Mouse (Mus musculus): ENCODE measurements around the gene Arpc2. TPM values are rescaled to one million over a fixed set of nuclear protein-coding genes. Genes with fewer than 3 reads are reported as not detected.

Arpc2 gene
- total and polyA plus RNA-seq, 3 experiments = 108 to 423 (median 141) TPM

- TF ChIP-seq BHLHE40 (IDR thresholded peaks at IDR 0.05; ENCODE audit: borderline replicate concordance, low read depth, low read length) (no peak), SMC3 (IDR thresholded peaks at IDR 0.05; ENCODE audit: low read depth, low read length) (peak; percentile 24)
These were observed 32.4 kb upstream of the Arpc2 start (continued) for GRCm38 (mm10) chr1:74203457-74203856.

DNA sequence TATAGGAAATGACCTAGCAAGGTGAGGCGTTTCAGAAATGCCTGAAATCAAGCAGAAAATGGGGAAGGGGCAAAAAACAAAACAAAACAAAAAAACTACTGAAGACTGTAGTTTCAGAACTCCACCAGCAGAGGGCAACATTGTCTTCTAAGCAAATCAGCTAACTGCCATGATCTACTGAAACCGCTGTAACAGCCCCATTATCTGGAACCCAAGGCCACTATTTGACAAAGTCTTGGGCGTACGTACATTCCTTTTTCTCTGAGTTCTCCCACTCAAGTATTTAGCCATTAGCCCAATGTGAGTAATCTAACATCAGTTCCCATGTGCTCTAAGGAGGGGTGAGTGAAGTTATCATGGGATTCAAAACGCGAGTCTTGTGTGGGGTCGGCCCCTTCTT lies 30.0 kb upstream of the Arpc2 start:
- Histone ChIP-seq H3K27me3 (ENCODE audit: control insufficient read depth in 1 of 2, insufficient read depth in 2 of 2, low read length in 2 of 2) (no peaks in the 10 kb centered on the region), H3K4me1 (ENCODE audit: control insufficient read depth in 1 of 2, insufficient read depth in 2 of 2, low read length in 2 of 2) (no peaks in the 10 kb centered on the region; a peak in 1 of 4 replicates), H3K9me3 (replicated peaks; ENCODE audit: insufficient read depth, low read length) (no peaks in the 10 kb centered on the region), H3K27ac (ENCODE audit: control insufficient read depth, low read depth, low read length) (no peak overlapping the region), H3K9ac (ENCODE audit: control insufficient read depth, low read depth, low read length, poor library complexity, severe bottlenecking) (peak overlapping the region; percentile 24; the same call in 1 of the 2 replicates), H3K79me2 (ENCODE audit: control insufficient read depth, insufficient read depth, low read length, poor library complexity) (no peaks in the 10 kb centered on the region), H3K36me3 (ENCODE audit: control insufficient read depth in 1 of 2, insufficient read depth in 2 of 2, low read length in 2 of 2) (no peaks in the 10 kb centered on the region), H3K4me3 (ENCODE audit: control insufficient read depth in 1 of 2, insufficient read depth in 1 of 2, low read depth in 2 of 2, low read length in 2 of 2) (peak overlapping the region; percentile 12 to 37)
- TF ChIP-seq RAD21 (IDR thresholded peaks at IDR 0.05; ENCODE audit: low read depth, low read length) (peak; percentile 94), SIN3A (IDR thresholded peaks at IDR 0.05; ENCODE audit: low read length) (peak; percentile 43; the same call in 1 of the 2 replicates), USF2 (IDR thresholded peaks at IDR 0.05; ENCODE audit: borderline replicate concordance in 1 of 2, insufficient read depth in 1 of 2, low read depth in 1 of 2, low read length in 2 of 2) (no peak), ZKSCAN1 (IDR thresholded peaks at IDR 0.05; ENCODE audit: low read depth, low read length) (no peak), POLR2AphosphoS5 (IDR thresholded peaks at IDR 0.05; ENCODE audit: borderline replicate concordance, low read depth, low read length) (no peak), MAX (IDR thresholded peaks at IDR 0.05; ENCODE audit: low read length) (no peak), MYC (IDR thresholded peaks at IDR 0.05; ENCODE audit: low read depth, low read length) (0 out of 2 replicates have a peak, but pooled peaks have one; percentile 43), CTCF (IDR thresholded peaks at IDR 0.05 in 2 of 3, conservative IDR thresholded peaks at IDR 0.05 in 1 of 3; ENCODE audit: control insufficient read depth in 1 of 3, insufficient read depth in 1 of 3, low read depth in 2 of 3, low read length in 3 of 3, poor library complexity in 1 of 3, severe bottlenecking in 1 of 3) (peak; percentile 52 to 88 (median 84)), SMC3 (IDR thresholded peaks at IDR 0.05; ENCODE audit: low read depth, low read length) (peak; percentile 94), MAFK (IDR thresholded peaks at IDR 0.05; ENCODE audit: borderline replicate concordance, low read depth, low read length) (no peak), TCF12 (IDR thresholded peaks at IDR 0.05; ENCODE audit: low read depth, low read length) (no peak), TBP (IDR thresholded peaks at IDR 0.05; ENCODE audit: low read depth, low read length) (no peak), ZNF384 (IDR thresholded peaks at IDR 0.05; ENCODE audit: low read depth, low read length) (peak; percentile 35; the same call in 1 of the 2 replicates), MYB (IDR thresholded peaks at IDR 0.05; ENCODE audit: low read depth, low read length) (0 out of 2 replicates have a peak, but pooled peaks have one; percentile 10), JUND (IDR thresholded peaks at IDR 0.05; ENCODE audit: low read depth, low read length) (no peak), KAT2A (conservative IDR thresholded peaks at IDR 0.05; ENCODE audit: low read depth, low read length) (no peak), POLR2AphosphoS2 (IDR thresholded peaks at IDR 0.05; ENCODE audit: low read length) (no peak), ZMIZ1 (IDR thresholded peaks at IDR 0.05; ENCODE audit: low read depth, low read length) (no peak), GATA1 (IDR thresholded peaks at IDR 0.05; ENCODE audit: low read depth, low read length) (no peak), CHD1 (IDR thresholded peaks at IDR 0.05; ENCODE audit: low read depth, low read length) (no peak), MEF2A (IDR thresholded peaks at IDR 0.05; ENCODE audit: extremely low read depth, insufficient replicate concordance, low read depth, low read length, poor library complexity, severe bottlenecking) (no peak), POLR2A (IDR thresholded peaks at IDR 0.05; ENCODE audit: control insufficient read depth in 1 of 2, insufficient read depth in 1 of 2, low read depth in 1 of 2, low read length in 2 of 2, poor library complexity in 1 of 2) (no peak), ELF1 (IDR thresholded peaks at IDR 0.05; ENCODE audit: low read depth, low read length) (no peak), BHLHE40 (IDR thresholded peaks at IDR 0.05; ENCODE audit: borderline replicate concordance, low read depth, low read length) (0 out of 2 replicates have a peak, but pooled peaks have one; percentile 19), HCFC1 (IDR thresholded peaks at IDR 0.05; ENCODE audit: low read depth, low read length) (no peak), ZC3H11A (IDR thresholded peaks at IDR 0.05; ENCODE audit: low read depth, low read length) (peak; percentile 95), UBTF (IDR thresholded peaks at IDR 0.05; ENCODE audit: borderline replicate concordance, insufficient read depth, low read depth, low read length) (no peak), TAL1 (IDR thresholded peaks at IDR 0.05; ENCODE audit: low read length) (no peak)
- peak; percentile 79 for DNase-seq (ENCODE audit: low read depth, low spot score)

All from MEL (cell line).